ENCODE assay signal across 8 mouse cellular contexts in the genomic region with DNA sequence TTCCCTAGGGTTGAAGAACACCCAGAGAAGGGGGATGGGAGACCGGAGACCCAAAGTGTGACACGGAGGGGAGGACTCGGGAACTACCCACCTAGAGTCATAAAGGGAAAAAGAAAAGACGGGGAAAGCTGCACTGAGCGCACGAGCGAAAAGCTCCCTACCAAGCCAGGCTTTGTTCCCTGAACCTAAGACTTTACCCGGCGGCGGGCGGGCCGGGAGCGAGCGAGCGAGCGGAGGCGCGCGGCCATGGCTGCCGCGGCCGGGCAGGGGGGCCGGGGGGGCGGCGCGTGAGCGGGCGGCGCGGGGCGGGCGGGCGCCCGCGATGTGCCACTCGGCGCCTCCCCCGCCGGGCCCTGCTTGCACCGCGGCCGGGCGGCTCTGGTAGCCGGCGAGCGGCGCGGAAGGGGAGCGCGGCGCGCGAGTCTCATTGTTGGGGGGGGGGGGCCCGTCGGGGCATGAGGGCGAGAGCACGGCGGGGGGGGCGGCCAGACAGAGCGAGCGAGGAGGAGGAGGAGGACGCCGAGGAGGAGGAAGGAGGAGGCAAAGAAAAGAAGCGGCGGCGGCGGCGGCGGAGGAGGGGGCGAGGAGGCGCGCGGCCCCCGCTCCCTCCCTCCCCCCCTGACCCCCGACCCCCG. TPM values are rescaled to one million over a fixed set of nuclear protein-coding genes. Genes with fewer than 3 reads are reported as not detected.
DNase-seq lines count a peak whose midpoint lies in the region; ATAC-seq and TF ChIP-seq lines count a peak whose summit lies in the region.

A gene (plus strand): TSS at position 522 of the 635 bp plus-strand sequence.

- intact Hi-C loops in heart, adult 2 months (cut with DNase I) = no loop called here

- H3K4me3 ChIP-seq in heart, adult 2 months = peak within 1 kb of the TSS; percentile 74
- peak within 1 kb of the TSS; percentile 85 for H3K4me3 ChIP-seq in limb, embryonic 14.5 days (replicated peaks; ENCODE audit: low read length)
- H3K4me3 ChIP-seq in midbrain, embryonic 15.5 days = peak within 1 kb of the TSS; percentile 91
- H3K4me3 ChIP-seq in stomach, embryonic 15.5 days (replicated peaks) = peak within 1 kb of the TSS; percentile 78

- no peak for TF ChIP-seq POLR2A in heart, adult 2 months (IDR thresholded peaks at IDR 0.05; ENCODE audit: insufficient read depth, low read depth, low read length)
- TF ChIP-seq POLR2A in limb, embryonic 14.5 days (IDR thresholded peaks at IDR 0.05; ENCODE audit: borderline replicate concordance, extremely low read depth, insufficient read depth, insufficient read length) = no peak

- TF ChIP-seq CTCF in heart, adult 2 months (IDR thresholded peaks at IDR 0.05) = no peak

- peaks cover 10% of the 10 kb centered on the region for H3K4me1 ChIP-seq in heart, adult 2 months (ENCODE audit: control insufficient read depth, insufficient read depth, low read length)
- peaks cover 27% of the 10 kb centered on the region for H3K4me1 ChIP-seq in limb, embryonic 14.5 days (ENCODE audit: control insufficient read depth, insufficient read depth, low read length)
- peaks cover 52% of the 10 kb centered on the region for H3K4me1 ChIP-seq in midbrain, embryonic 15.5 days
- peaks cover 37% of the 10 kb centered on the region for H3K4me1 ChIP-seq in stomach, embryonic 15.5 days

- peak within 1 kb of the TSS; percentile 92 for H3K27ac ChIP-seq in heart, adult 2 months
- H3K27ac ChIP-seq in limb, embryonic 14.5 days (replicated peaks; ENCODE audit: low read depth, low read length) = peak within 1 kb of the TSS; percentile 71
- H3K27ac ChIP-seq in midbrain, embryonic 15.5 days = peak within 1 kb of the TSS; percentile 85
- peak within 1 kb of the TSS; percentile 90 for H3K27ac ChIP-seq in stomach, embryonic 15.5 days

- peak within 1 kb of the TSS; percentile 89 for H3K9ac ChIP-seq in heart, adult 2 months (ENCODE audit: low read depth, low read length)
- peak within 1 kb of the TSS; percentile 85 for H3K9ac ChIP-seq in limb, embryonic 14.5 days (ENCODE audit: low read depth, low read length, severe bottlenecking)
- H3K9ac ChIP-seq in midbrain, embryonic 15.5 days = peak within 1 kb of the TSS; percentile 80
- H3K9ac ChIP-seq in stomach, embryonic 15.5 days = peak within 1 kb of the TSS; percentile 65

- WGBS in heart, adult 2 months = under 1% methylated on average over 34 of the region's 76 CpGs
- WGBS in limb, embryonic 14.5 days = 3% methylated on average over 27 of the region's 76 CpGs
- WGBS in midbrain, embryonic 15.5 days = 0% methylated on average over 39 of the region's 76 CpGs
- under 1% methylated on average over 50 of the region's 76 CpGs for WGBS in stomach, embryonic 15.5 days

- DNase-seq in left cerebral cortex, adult 18-20 months (ENCODE audit: low spot score in 2 of 2) = peak; percentile 74 to 79
- DNase-seq in left cerebral cortex, adult 9 months (ENCODE audit: low spot score in 2 of 2) = no peak
- DNase-seq in embryo, embryonic 11 days = peak; percentile 94
- peak; percentile 86 for DNase-seq in heart, adult 2 months
- DNase-seq in kidney, adult 18-20 months = peak; percentile 80
- DNase-seq in limb, embryonic 14.5 days (ENCODE audit: low spot score) = peak; percentile 86

- no peaks in the 10 kb centered on the region for H3K36me3 ChIP-seq in heart, adult 2 months (ENCODE audit: control insufficient read depth, insufficient read depth, low read length)
- peaks cover 26% of the 10 kb centered on the region for H3K36me3 ChIP-seq in limb, embryonic 14.5 days (ENCODE audit: control insufficient read depth, insufficient read depth, low read length)
- 0 out of 2 replicates have a peak, but pooled peaks cover under 1% of the 10 kb centered on the region for H3K36me3 ChIP-seq in midbrain, embryonic 15.5 days (replicated peaks)
- H3K36me3 ChIP-seq in stomach, embryonic 15.5 days = peaks cover 16% of the 10 kb centered on the region

- peak within 1 kb of the TSS; percentile 63 for H3K4me2 ChIP-seq in limb, embryonic 14.5 days (replicated peaks; ENCODE audit: low read depth, low read length, severe bottlenecking)
- H3K4me2 ChIP-seq in midbrain, embryonic 15.5 days = peak within 1 kb of the TSS; percentile 85
- peak within 1 kb of the TSS; percentile 84 for H3K4me2 ChIP-seq in stomach, embryonic 15.5 days

- ATAC-seq in limb, embryonic 14.5 days (ENCODE audit: low FRiP score, low read depth) = peak; percentile 73
- peak; percentile 49 for ATAC-seq in midbrain, embryonic 15.5 days (replicated peaks)
- peak; percentile 24; the same call in 1 of the 2 replicates for ATAC-seq in stomach, embryonic 15.5 days (ENCODE audit: insufficient read depth, low FRiP score, low read depth)

- no peaks in the 10 kb centered on the region; the same call in 1 of the 2 replicates for H3K79me2 ChIP-seq in heart, adult 2 months (replicated peaks; ENCODE audit: control insufficient read depth, insufficient read depth, low read length)

- no peaks in the 10 kb centered on the region for H3K9me3 ChIP-seq in limb, embryonic 14.5 days (ENCODE audit: control insufficient read depth, low read length)
- no peaks in the 10 kb centered on the region for H3K9me3 ChIP-seq in midbrain, embryonic 15.5 days
- no peaks in the 10 kb centered on the region for H3K9me3 ChIP-seq in stomach, embryonic 15.5 days

- TF ChIP-seq EP300 in heart, adult 2 months (IDR thresholded peaks at IDR 0.05; ENCODE audit: insufficient read depth, low read depth, low read length) = no peak

- no peaks in the 10 kb centered on the region for H3K27me3 ChIP-seq in heart, adult 2 months (ENCODE audit: control insufficient read depth, insufficient read depth, low read length)
- peaks cover 17% of the 10 kb centered on the region for H3K27me3 ChIP-seq in limb, embryonic 14.5 days (ENCODE audit: control insufficient read depth, insufficient read depth, low read length)
- peaks cover 17% of the 10 kb centered on the region for H3K27me3 ChIP-seq in midbrain, embryonic 15.5 days (replicated peaks)
- peaks cover 10% of the 10 kb centered on the region; the same call in 1 of the 2 replicates for H3K27me3 ChIP-seq in stomach, embryonic 15.5 days (replicated peaks)

RNA-seq across cellular contexts. Expression of the gene that starts here (rescaled TPM):
- total RNA-seq in left cerebral cortex, adult 18-20 months (2021) = 100 to 1,000 TPM; 135 to 149 TPM
- total RNA-seq in heart, adult 2 months (2021) = 10 to 100 TPM; 67.1 to 72.5 TPM
- 37.9 and 46.2 TPM in 2 replicates for polyA plus RNA-seq in heart, adult 2 months (2012; rRNA removed)
- 28.6 and 36.0 TPM in 2 replicates for polyA plus RNA-seq in limb, embryonic 14.5 days (2012; rRNA removed)
- 4.9 and 6.1 TPM in 2 replicates for polyA plus RNA-seq in limb, embryonic 14.5 days (2014; fragmentation: Nextera tagmentation; extraction: Ambion mirVana)
- 3.9 and 4.4 TPM in 2 replicates for polyA plus RNA-seq in midbrain, embryonic 15.5 days (2015; fragmentation: Nextera tagmentation; extraction: Ambion mirVana)
- 2.2 TPM in 2 replicates for polyA plus RNA-seq in stomach, embryonic 15.5 days (2015; fragmentation: Nextera tagmentation; extraction: Ambion mirVana)

Comparison
In these comparisons a context has a peak if more than half of its experiments do, and no peak if none do; other contexts are left out.
1. DNase-seq: peak in left cerebral cortex, adult 18-20 months (2 of 2), embryo, embryonic 11 days (single experiment), heart, adult 2 months (2 of 2), kidney, adult 18-20 months (single experiment) and limb, embryonic 14.5 days (single experiment); none in left cerebral cortex, adult 9 months (0 of 2).
2. Peak in every context shown above with its lines, with median percentiles within 50 percentile points of each other: H3K27ac ChIP-seq, H3K4me3 ChIP-seq, H3K9ac ChIP-seq, ATAC-seq and H3K4me2 ChIP-seq.